Mouse (Mus musculus) midbrain, embryonic 15.5 days (tissue): ENCODE data around the gene Hnf4a. TPM values are rescaled to one million over a fixed set of nuclear protein-coding genes. Genes with fewer than 3 reads are reported as not detected.

Experiments used
- ATAC-seq: fragments of 200-750 bp; cut with Nextera tagmentation; replicated peaks from 2 replicates; pipeline ENCODE4 v1.8.0; 2017; ENCODE audit warnings: moderate TSS enrichment
- H3K27ac ChIP-seq: fragments of 300-500 bp; sonication (generic); 2 replicates; pipeline ENCODE4 v1.5.1; 2015; ENCODE audit warnings: mild to moderate bottlenecking, inconsistent platforms
- H3K27me3 ChIP-seq: fragments of 300-500 bp; sonication (generic); replicated peaks from 2 replicates; pipeline ENCODE4 v1.6.1; 2015; ENCODE audit warnings: inconsistent platforms
- H3K36me3 ChIP-seq: fragments of 300-500 bp; sonication (generic); replicated peaks from 2 replicates; pipeline ENCODE4 v1.6.1; 2015; ENCODE audit warnings: inconsistent platforms
- H3K4me1 ChIP-seq: fragments of 300-500 bp; sonication (generic); 2 replicates; pipeline ENCODE4 v1.6.1; 2015; ENCODE audit warnings: inconsistent platforms
- H3K4me2 ChIP-seq: fragments of 300-500 bp; sonication (generic); 2 replicates; pipeline ENCODE4 v1.6.1; 2015; ENCODE audit warnings: inconsistent platforms, mild to moderate bottlenecking, moderate library complexity
- H3K4me3 ChIP-seq: fragments of 300-500 bp; sonication (generic); 2 replicates; pipeline ENCODE4 v1.5.1; 2015; ENCODE audit warnings: mild to moderate bottlenecking, inconsistent platforms
- H3K9ac ChIP-seq: fragments of 300-500 bp; sonication (generic); 2 replicates; pipeline ENCODE4 v1.6.1; 2015; ENCODE audit warnings: mild to moderate bottlenecking, inconsistent platforms
- H3K9me3 ChIP-seq: fragments of 300-500 bp; sonication (generic); 2 replicates; pipeline ENCODE4 v1.6.1; 2016; ENCODE audit warnings: inconsistent platforms
- WGBS: fragments of 180-500 bp; shearing (Covaris S2); methylation state at CpG from one replicate; pipeline ENCODE4 v1.1.7; 2015; ENCODE audit warnings: mixed read lengths; 5-methylcytosine and 5-hydroxymethylcytosine counted together
- polyA plus RNA-seq: library from polyadenylated mRNA; unstranded; fragments of >200 nt; fragmentation: Nextera tagmentation; extraction: Ambion mirVana; gene quantifications from 2 replicates; pipeline ENCODE4 v1.2.1, GENCODE M21; 2015

Hnf4a gene
- polyA plus RNA-seq, 1 experiment from 2014 or later = not detected

DNA sequence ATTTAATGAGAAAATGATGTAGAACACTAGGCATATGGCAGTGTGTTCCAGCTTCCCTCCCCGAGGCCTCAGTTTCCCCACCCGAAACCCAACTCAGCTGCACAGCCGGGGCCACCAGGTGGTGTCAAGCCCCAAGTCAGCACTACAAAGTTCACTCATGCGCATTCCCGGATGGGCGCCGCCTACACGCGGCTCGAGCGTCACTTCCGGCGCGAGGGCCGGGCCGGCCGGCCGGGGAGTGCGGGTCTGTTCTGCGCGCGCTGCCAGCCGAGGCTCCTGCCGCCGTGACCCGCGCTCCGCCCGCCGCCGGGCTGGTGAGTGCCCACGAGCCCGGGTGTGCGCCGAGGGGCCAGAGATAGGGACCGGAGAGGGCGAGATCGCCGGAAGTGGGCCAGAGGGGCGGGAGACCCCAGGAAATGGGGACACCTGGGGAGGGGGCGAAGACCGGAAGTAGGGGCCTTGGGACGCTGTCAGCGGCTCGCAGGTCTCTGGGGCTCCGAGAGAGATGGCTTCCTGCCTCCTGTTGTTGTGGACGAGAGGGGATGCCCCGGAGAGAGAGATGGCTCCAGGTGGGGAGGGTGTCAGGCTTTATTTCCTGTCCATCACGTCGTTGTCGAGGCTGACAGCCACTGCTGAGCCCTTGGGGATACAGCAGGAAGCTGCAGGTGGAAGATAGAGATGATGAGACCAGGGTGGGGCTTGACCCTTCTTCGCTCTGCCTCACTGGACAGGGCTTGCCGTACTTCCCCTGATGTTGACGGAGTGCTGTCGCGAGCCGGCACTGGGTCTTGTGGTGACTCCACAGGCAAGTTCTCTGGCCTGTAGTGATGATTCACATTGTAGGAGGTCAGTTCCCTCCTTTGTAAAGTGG, 95.7 kb downstream of the Hnf4a start, which contains the start of gene Ttpal:
Ttpal (plus strand) TSS at position 214 of the 871 bp plus-strand sequence.
- H3K4me3 ChIP-seq = peak within 1 kb of the TSS; percentile 63
- no peaks in the 10 kb centered on the region for H3K9me3 ChIP-seq
- H3K4me2 ChIP-seq = peak within 1 kb of the TSS; percentile 86
- peak; percentile 96 for ATAC-seq
- no peaks in the 10 kb centered on the region for H3K36me3 ChIP-seq
- H3K9ac ChIP-seq = peak within 1 kb of the TSS; percentile 88
- H3K27me3 ChIP-seq = no peaks in the 10 kb centered on the region
- 1% methylated on average over 56 of the region's 57 CpGs for WGBS
- H3K4me1 ChIP-seq = peaks cover 16% of the 10 kb centered on the region
- peak within 1 kb of the TSS; percentile 95 for H3K27ac ChIP-seq

DNA sequence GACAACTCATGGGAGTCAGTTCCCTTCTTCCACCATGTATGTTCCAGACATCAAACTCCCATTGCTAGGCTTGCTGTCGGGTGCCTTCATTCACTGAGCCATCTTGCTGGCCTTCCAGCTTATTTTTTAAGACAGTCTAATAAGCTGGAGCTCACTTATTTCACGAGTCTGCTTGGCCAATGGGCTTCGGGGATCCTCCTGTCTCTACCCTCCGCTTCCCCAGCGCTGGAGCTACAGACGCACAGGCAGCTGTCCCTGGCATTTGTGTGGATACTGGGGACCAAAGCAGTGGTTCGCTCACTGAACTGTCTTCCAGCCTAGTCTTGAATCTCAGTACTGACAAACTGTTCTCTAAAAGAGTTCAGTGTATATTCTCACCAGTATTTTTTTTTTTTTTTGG, 99.6 kb downstream of the Hnf4a start:
- no peak overlapping the region for H3K4me3 ChIP-seq
- no peak overlapping the region for H3K4me2 ChIP-seq
- H3K36me3 ChIP-seq = no peaks in the 10 kb centered on the region
- 89% methylated on average over 7 of the region's 7 CpGs for WGBS
- ATAC-seq = no peak
- H3K9me3 ChIP-seq = no peaks in the 10 kb centered on the region
- H3K9ac ChIP-seq = no peak overlapping the region
- H3K27ac ChIP-seq = no peak overlapping the region
- no peaks in the 10 kb centered on the region for H3K27me3 ChIP-seq
- H3K4me1 ChIP-seq = peaks cover 16% of the 10 kb centered on the region

DNA sequence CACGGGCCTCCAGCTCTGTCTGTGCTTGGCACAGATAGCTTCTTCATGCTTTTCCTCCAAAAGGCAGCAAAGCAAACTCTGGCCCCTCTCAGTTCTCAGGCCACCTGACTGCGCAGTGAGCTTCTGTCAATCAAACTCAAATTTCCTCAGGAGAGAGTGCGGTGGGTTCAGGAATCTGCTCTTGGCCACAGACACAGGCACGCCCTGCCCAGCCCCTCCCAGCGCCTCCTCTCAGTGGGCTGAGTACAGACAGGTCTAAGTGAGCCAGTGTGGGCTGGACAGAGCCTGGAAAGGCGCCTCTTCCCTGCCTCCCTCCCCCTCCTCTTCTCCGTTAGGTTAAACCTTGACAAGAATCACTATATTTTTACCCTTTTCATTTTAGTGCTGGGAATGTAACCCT, 101.4 kb downstream of the Hnf4a start:
- no peak overlapping the region for H3K27ac ChIP-seq
- no peak overlapping the region for H3K9ac ChIP-seq
- ATAC-seq = no peak
- H3K27me3 ChIP-seq = no peaks in the 10 kb centered on the region
- H3K4me1 ChIP-seq = peaks cover 8% of the 10 kb centered on the region
- H3K9me3 ChIP-seq = no peaks in the 10 kb centered on the region
- H3K36me3 ChIP-seq = peaks cover 2% of the 10 kb centered on the region; the same call in 1 of the 2 replicates
- no peak overlapping the region for H3K4me3 ChIP-seq
- no peak overlapping the region for H3K4me2 ChIP-seq
- 90% methylated on average over 7 of the region's 7 CpGs for WGBS

DNA sequence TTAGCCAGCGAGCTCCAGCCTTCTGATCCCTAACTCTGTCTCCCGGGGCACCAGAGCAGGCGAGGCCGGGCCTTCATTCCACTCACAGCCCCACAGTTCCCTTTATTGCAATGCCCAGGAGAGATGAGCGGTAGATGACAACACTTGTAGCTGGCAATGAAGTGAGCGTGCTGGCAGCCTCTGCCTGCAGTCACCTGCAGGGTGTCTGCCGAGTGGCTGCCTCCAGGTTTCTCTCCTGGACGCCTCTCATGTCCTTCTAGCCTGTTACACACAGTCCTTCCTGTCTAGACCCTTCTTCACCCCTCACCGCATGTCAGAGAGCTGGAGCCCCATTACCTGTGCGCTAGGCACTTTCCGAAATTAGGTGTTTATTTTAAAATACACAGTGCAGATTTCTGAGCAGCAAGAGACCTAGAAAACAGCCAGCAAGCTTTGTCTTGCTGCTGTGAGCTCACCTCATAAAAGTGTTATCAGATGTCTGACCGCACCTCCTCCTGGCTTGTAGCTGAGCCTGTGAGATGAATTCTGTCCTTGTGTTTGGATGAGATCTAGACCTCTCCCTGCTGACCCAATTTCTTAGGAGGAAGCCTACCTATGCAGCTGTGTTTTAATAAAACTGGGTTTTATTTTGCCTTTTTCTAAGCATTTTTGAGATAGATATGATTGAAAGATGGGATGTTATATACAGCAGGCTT, 102.8 kb downstream of the Hnf4a start:
- H3K27me3 ChIP-seq = no peaks in the 10 kb centered on the region
- 87% methylated on average over 12 of the region's 12 CpGs for WGBS
- no peak overlapping the region for H3K9ac ChIP-seq
- H3K4me2 ChIP-seq = no peak overlapping the region
- no peak overlapping the region for H3K4me3 ChIP-seq
- no peaks in the 10 kb centered on the region for H3K9me3 ChIP-seq
- H3K36me3 ChIP-seq = peaks cover 15% of the 10 kb centered on the region
- no peaks in the 10 kb centered on the region for H3K4me1 ChIP-seq
- no peak overlapping the region for H3K27ac ChIP-seq
- ATAC-seq = no peak

DNA sequence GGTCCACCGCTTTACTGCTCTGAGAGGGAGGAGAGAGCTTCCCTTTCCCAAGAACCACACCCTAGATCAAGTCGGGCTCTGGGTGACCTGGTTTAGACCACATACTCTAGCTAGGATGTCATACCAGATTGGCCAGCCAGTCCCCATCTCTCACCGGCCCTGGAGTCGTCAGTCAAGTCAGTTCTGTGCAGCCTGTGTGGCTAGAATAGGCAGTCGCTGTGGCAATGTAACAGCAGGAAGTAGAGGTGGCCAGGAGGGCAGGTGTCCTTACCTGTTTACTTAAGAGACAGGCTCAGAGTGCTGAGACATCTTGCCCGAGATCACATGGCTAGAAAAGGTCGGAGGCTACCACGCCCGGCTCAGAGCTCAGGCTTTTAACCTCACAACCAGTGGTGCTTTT, 104.6 kb downstream of the Hnf4a start:
- H3K36me3 ChIP-seq = peaks cover 20% of the 10 kb centered on the region
- H3K4me1 ChIP-seq = no peaks in the 10 kb centered on the region
- no peak overlapping the region for H3K4me3 ChIP-seq
- H3K27me3 ChIP-seq = no peaks in the 10 kb centered on the region
- H3K27ac ChIP-seq = no peak overlapping the region
- H3K4me2 ChIP-seq = no peak overlapping the region
- no peak overlapping the region for H3K9ac ChIP-seq
- WGBS = 75% methylated on average over 9 of the region's 9 CpGs
- no peak for ATAC-seq
- no peaks in the 10 kb centered on the region for H3K9me3 ChIP-seq

DNA sequence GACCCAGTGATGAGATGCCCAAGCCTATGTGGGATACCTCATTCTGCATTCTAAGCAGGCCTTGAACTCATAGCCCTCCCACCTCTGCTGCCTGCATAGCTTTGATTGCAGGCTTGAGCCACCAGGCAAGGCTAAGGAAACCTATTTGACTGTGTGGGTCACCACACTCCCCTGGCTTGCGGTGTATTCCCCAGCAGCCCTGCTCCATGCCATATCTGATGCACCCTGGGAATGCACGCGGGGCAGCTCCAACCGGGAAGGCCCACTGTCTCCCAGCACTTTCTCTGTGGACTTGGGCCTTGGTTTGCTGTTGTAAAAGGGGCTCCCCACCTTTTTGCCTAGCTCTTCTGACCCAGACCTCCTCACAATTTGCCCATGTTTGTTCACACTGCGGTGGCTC, 106.6 kb downstream of the Hnf4a start:
- no peaks in the 10 kb centered on the region for H3K4me1 ChIP-seq
- H3K27ac ChIP-seq = no peak overlapping the region
- H3K27me3 ChIP-seq = no peaks in the 10 kb centered on the region
- H3K4me2 ChIP-seq = no peak overlapping the region
- H3K36me3 ChIP-seq = peaks cover 20% of the 10 kb centered on the region
- H3K9ac ChIP-seq = no peak overlapping the region
- 92% methylated on average over 5 of the region's 5 CpGs for WGBS
- no peak for ATAC-seq
- no peaks in the 10 kb centered on the region for H3K9me3 ChIP-seq
- no peak overlapping the region for H3K4me3 ChIP-seq

DNA sequence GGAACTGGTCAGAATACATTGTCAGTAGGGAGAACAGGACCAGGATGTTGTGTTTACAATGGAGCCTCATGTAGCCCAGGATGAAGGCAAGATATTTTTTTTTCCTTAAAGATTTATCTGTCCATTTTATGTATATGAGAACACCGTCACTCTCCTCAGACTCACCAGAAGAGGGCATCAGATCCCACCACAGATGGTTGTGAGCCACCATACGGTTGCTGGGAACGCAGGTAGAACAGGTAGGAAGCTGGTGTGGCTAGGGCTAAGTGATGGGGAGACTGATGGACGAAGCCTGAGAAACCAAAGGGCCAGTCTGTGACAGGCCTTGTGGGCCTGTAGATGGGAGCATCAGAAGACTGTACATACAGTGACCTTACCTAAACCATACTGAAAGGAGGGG, 107.4 kb downstream of the Hnf4a start:
- H3K9me3 ChIP-seq = no peaks in the 10 kb centered on the region
- H3K4me1 ChIP-seq = no peaks in the 10 kb centered on the region
- no peak for ATAC-seq
- no peak overlapping the region for H3K4me3 ChIP-seq
- 94% methylated on average over 4 of the region's 4 CpGs for WGBS
- H3K9ac ChIP-seq = no peak overlapping the region
- H3K27ac ChIP-seq = no peak overlapping the region
- H3K36me3 ChIP-seq = peaks cover 22% of the 10 kb centered on the region
- H3K27me3 ChIP-seq = no peaks in the 10 kb centered on the region
- H3K4me2 ChIP-seq = no peak overlapping the region

DNA sequence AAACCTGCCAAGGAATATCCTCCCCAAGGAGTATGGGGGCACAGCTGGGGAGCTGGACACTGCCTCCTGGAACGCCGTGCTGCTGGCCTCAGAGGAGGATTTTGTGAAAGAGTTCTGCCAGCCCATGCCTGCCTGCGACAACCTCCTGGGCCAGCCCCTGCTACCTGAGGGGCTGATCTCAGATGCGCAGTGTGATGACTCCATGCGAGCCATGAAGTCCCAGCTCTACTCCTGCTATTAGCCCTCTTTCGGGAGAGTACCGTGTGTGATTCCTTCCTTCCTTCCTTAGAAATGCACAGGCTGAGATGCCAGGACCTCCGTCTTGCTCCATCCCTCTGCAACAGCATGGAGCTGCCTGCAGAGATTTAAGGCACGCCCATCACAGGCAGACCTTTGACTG, 108.8 kb downstream of the Hnf4a start:
- no peak for ATAC-seq
- Histone ChIP-seq H3K4me3 (no peak overlapping the region), H3K9me3 (no peaks in the 10 kb centered on the region), H3K9ac (no peak overlapping the region), H3K36me3 (peaks cover 33% of the 10 kb centered on the region), H3K4me1 (no peaks in the 10 kb centered on the region), H3K27ac (no peak overlapping the region), H3K4me2 (no peak overlapping the region), H3K27me3 (no peaks in the 10 kb centered on the region)
- 87% methylated on average over 9 of the region's 9 CpGs for WGBS

DNA sequence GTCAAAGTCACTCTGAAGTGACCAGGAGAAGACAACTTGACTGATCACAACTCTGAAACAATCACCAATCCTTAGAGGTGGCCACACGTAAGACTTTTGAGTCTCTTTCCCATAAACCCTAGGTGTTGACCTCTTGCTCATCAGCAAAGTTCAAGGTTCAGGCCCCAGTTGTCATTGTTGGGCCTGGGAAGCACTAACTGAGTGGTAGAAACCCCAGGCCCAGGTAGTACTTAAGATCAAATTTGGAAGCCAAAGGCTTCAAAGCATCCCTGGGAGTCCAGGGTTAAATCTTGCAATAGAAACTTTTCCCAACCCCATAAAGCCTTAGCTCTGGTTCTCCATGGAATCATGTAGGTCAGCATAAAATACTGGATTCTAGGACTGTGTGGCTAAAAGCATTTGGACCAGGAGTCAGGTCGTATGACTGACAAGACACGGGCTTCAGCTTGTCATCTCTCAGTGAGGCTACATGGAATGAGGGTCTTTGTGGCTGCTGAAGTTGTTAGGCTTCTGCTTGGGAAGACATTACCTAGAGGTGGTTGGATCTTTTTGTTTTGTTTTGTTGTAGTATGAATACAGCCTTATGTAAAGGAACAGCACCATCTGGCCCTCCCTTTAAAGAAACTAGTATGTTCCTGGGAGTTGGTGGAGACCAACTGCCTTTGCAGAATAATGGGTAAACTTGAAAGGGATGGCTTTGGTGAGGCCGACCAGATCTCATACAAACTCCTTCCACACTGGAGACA, 109.5 kb downstream of the Hnf4a start:
- no peak overlapping the region for H3K4me3 ChIP-seq
- peaks cover 38% of the 10 kb centered on the region for H3K36me3 ChIP-seq
- no peak overlapping the region for H3K9ac ChIP-seq
- no peaks in the 10 kb centered on the region for H3K4me1 ChIP-seq
- no peaks in the 10 kb centered on the region for H3K9me3 ChIP-seq
- no peaks in the 10 kb centered on the region for H3K27me3 ChIP-seq
- no peak overlapping the region for H3K4me2 ChIP-seq
- WGBS = 92% methylated on average over 4 of the region's 4 CpGs
- H3K27ac ChIP-seq = no peak overlapping the region
- no peak for ATAC-seq

DNA sequence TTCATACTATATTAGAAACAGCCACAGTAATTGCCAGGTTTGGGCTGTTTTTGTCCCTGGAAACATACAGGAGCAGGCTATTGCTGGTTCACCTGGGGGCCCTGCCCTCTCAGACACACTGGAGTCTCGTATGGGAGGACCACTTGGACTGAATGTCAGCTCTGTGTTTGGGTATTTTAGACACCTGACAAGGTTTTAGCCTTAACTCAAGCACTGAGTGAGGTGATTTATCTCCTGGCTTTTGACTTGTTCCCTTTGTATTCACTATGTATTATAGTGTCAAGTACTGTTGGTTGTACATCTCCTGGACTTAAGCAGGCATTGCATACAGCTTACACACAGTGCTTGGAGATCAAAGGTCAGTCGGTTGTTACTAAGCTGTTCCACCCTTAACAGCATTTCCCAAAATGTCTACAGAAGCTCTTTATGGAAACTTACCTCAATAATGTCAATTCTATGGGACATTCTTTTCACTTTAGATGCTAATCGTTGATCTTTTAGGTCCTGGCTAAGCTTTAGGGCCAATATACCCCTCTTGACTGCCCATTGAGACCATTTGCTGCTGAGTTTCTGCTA, 110.1 kb downstream of the Hnf4a start:
- H3K9me3 ChIP-seq = no peaks in the 10 kb centered on the region
- 78% methylated on average over 3 of the region's 3 CpGs for WGBS
- no peak overlapping the region for H3K4me3 ChIP-seq
- H3K4me1 ChIP-seq = no peaks in the 10 kb centered on the region
- no peak overlapping the region for H3K4me2 ChIP-seq
- no peak for ATAC-seq
- no peaks in the 10 kb centered on the region for H3K27me3 ChIP-seq
- no peak overlapping the region for H3K9ac ChIP-seq
- no peak overlapping the region for H3K27ac ChIP-seq
- peaks cover 41% of the 10 kb centered on the region for H3K36me3 ChIP-seq

DNA sequence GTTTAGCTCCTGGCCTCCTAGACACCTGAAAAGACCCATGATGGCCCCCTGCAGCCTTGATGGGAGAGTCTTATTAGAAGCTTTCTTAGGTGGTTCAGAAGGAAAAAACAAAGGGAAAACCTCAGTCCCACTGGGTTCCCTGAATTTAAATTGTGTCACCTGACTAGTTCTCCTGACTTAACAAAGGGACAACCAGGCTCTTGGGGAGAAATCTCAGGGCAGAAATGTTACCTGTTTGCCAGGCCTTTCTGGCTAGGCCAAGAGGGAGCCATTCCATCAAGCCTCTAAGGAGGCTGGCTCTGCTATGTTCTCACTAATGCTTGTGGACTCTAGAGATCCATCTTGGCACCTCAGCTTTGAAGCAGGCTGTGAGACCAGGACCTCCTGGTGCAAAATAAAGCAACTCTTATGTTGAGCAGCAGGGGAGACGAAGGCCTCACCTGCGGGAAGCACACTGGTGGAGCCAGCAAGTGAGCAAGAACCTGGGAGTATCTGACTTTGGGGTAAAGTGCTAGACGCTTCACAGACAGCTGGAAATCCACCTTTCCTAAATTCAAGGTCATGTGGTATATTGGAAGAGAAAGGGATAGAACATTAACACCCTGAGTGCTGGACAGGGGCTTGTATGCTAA, 110.7 kb downstream of the Hnf4a start:
- no peak overlapping the region for H3K4me2 ChIP-seq
- H3K4me3 ChIP-seq = no peak overlapping the region
- H3K36me3 ChIP-seq = peaks cover 42% of the 10 kb centered on the region
- H3K9ac ChIP-seq = no peak overlapping the region
- H3K4me1 ChIP-seq = no peaks in the 10 kb centered on the region
- H3K9me3 ChIP-seq = no peaks in the 10 kb centered on the region
- 90% methylated on average over 3 of the region's 3 CpGs for WGBS
- no peak for ATAC-seq
- no peaks in the 10 kb centered on the region for H3K27me3 ChIP-seq
- H3K27ac ChIP-seq = no peak overlapping the region

DNA sequence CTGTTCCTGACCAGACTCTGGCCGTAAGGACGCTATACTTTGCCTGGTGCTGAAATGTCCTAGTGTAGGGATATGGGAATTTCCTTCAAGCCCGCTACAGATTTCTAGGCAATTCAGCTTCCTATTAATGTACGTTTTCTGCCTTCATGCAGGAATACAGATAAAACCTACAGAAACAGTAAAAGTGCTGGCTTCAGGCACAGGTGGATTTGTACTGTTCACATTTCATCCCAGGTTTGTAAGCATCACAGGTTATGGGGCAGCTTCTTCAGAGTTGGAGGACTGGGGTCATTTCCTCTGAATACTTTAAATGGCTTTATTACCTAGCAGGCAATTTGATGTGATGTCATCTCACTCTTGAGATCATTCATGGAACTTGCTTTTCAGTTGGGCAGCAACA, 111.3 kb downstream of the Hnf4a start:
- 94% methylated on average over 4 of the region's 4 CpGs for WGBS
- H3K9me3 ChIP-seq = no peaks in the 10 kb centered on the region
- H3K36me3 ChIP-seq = peaks cover 42% of the 10 kb centered on the region
- H3K27me3 ChIP-seq = no peaks in the 10 kb centered on the region
- H3K27ac ChIP-seq = no peak overlapping the region
- no peak overlapping the region for H3K9ac ChIP-seq
- no peak overlapping the region for H3K4me3 ChIP-seq
- no peak for ATAC-seq
- no peak overlapping the region for H3K4me2 ChIP-seq
- H3K4me1 ChIP-seq = no peaks in the 10 kb centered on the region
